Comparison of ENCODE assay signal across 13 mouse cellular contexts in the genomic region with DNA sequence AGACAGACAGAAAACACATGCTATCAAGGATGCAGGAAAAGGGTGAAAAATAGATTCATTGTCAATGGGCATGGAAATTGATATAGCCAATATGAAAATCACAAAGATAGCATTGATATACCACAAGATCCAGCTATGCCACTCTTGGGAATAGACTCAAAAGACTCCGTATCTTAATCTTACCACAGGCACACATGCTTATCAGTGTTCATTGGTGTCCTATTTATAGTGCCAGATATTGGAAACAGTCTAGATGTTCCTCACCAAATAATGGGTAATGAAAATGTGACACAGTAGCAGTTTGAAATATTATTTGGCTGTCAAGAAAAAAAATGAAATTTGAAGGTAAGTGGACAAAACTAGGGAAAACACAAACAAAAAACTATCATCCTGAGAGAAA.
"Had no signal": no experiment of that assay in that cellular context is flagged by ENCODE, and none has a peak within 500 bp of the region (broad histone marks: within the 10 kb centered on the region; RNA-seq: fewer than 3 reads in every experiment).

No protein-coding gene starts in this region.

- ATAC-seq: intestine, embryonic 16.5 days; lung, postnatal 0 days had no signal

- H3K4me3 ChIP-seq: kidney, embryonic 15.5 days; left cerebral cortex, adult 2 months; limb, embryonic 10.5 days; megakaryocyte, embryonic 14.5 days; midbrain, embryonic 12.5 days had no signal

- H3K36me3 ChIP-seq: kidney, embryonic 15.5 days; limb, embryonic 10.5 days; midbrain, embryonic 12.5 days had no signal

- H3K27ac ChIP-seq: kidney, embryonic 15.5 days; left cerebral cortex, adult 2 months; limb, embryonic 10.5 days; midbrain, embryonic 12.5 days had no signal

- H3K4me2 ChIP-seq: kidney, embryonic 15.5 days; midbrain, embryonic 12.5 days had no signal

- H3K27me3 ChIP-seq: kidney, embryonic 15.5 days; megakaryocyte, embryonic 14.5 days; midbrain, embryonic 12.5 days had no signal

- H3K4me1 ChIP-seq: kidney, embryonic 15.5 days; limb, embryonic 10.5 days; midbrain, embryonic 12.5 days had no signal

- H3K9ac ChIP-seq: kidney, embryonic 15.5 days; midbrain, embryonic 12.5 days had no signal

- H3K9me3 ChIP-seq: kidney, embryonic 15.5 days; limb, embryonic 10.5 days; megakaryocyte, embryonic 14.5 days; midbrain, embryonic 12.5 days had no signal

- DNase-seq: kidney, adult 2 months; kidney, postnatal 14 days; lung, adult 2 months; lung, postnatal 4 days; right cerebral cortex, postnatal 14 days; thymus, postnatal 4 days had no signal
